Mouse (Mus musculus) intestine, embryonic 16.5 days (tissue): ENCODE results near the gene Nipsnap2. TPM values are rescaled to one million over a fixed set of nuclear protein-coding genes. Genes with fewer than 3 reads are reported as not detected.
A peak's percentile ranks its signal among the peaks of the same experiment; 100 is the strongest.
"Not testable (repeated sequence)": the region's sequence is repeated elsewhere in the genome, so short reads cannot be mapped to it uniquely, and the experiment has no call there.

ENCODE experiments used
- ATAC-seq: fragments of 200-750 bp; cut with Nextera tagmentation; 2 replicates; pipeline ENCODE4 v1.8.0; 2017; ENCODE audit warnings: moderate TSS enrichment, moderate library complexity
- H3K27ac ChIP-seq: fragments of 300-500 bp; sonication (generic); 2 replicates; pipeline ENCODE4 v1.5.1; 2014; ENCODE audit warnings: mild to moderate bottlenecking, low read length
- H3K27me3 ChIP-seq: fragments of 300-500 bp; sonication (generic); replicated peaks from 2 replicates; pipeline ENCODE4 v1.6.1; 2014; ENCODE audit warnings: low read length, control low read depth, mixed read lengths; ENCODE audit not compliant: control insufficient read depth, insufficient read depth
- H3K36me3 ChIP-seq: fragments of 300-500 bp; sonication (generic); 2 replicates; pipeline ENCODE4 v1.6.1; 2014; ENCODE audit warnings: low read length, control low read depth; ENCODE audit not compliant: control insufficient read depth, insufficient read depth
- H3K4me1 ChIP-seq: fragments of 300-500 bp; sonication (generic); 2 replicates; pipeline ENCODE4 v1.6.1; 2014; ENCODE audit warnings: low read length, control low read depth, mixed read lengths; ENCODE audit not compliant: control insufficient read depth, insufficient read depth
- H3K4me2 ChIP-seq: fragments of 300-500 bp; sonication (generic); 2 replicates; pipeline ENCODE4 v1.6.1; 2014; ENCODE audit warnings: low read depth, low read length, control low read depth
- H3K4me3 ChIP-seq: fragments of 300-500 bp; sonication (generic); 2 replicates; pipeline ENCODE4 v1.5.1; 2014; ENCODE audit warnings: mild to moderate bottlenecking, low read length
- H3K9ac ChIP-seq: fragments of 300-500 bp; sonication (generic); 2 replicates; pipeline ENCODE4 v1.6.1; 2014; ENCODE audit warnings: low read depth, low read length
- H3K9me3 ChIP-seq: fragments of 300-500 bp; sonication (generic); 2 replicates; pipeline ENCODE4 v1.6.1; 2016; ENCODE audit warnings: low read length, control low read depth; ENCODE audit not compliant: control insufficient read depth
- WGBS: fragments of 180-500 bp; shearing (Covaris S2); extraction: QIAGEN DNeasy Blood & Tissue Kit; methylation state at CpG from one replicate; pipeline ENCODE4 v1.1.7; 2014; 5-methylcytosine and 5-hydroxymethylcytosine counted together
- polyA plus RNA-seq: library from polyadenylated mRNA; unstranded; fragments of >200 nt; fragmentation: Nextera tagmentation; extraction: Ambion mirVana; gene quantifications from 2 replicates; pipeline ENCODE4 v1.2.1, GENCODE M21; 2015

Nipsnap2 gene
- polyA plus RNA-seq, 1 experiment from 2014 or later = 80.4 TPM

DNA sequence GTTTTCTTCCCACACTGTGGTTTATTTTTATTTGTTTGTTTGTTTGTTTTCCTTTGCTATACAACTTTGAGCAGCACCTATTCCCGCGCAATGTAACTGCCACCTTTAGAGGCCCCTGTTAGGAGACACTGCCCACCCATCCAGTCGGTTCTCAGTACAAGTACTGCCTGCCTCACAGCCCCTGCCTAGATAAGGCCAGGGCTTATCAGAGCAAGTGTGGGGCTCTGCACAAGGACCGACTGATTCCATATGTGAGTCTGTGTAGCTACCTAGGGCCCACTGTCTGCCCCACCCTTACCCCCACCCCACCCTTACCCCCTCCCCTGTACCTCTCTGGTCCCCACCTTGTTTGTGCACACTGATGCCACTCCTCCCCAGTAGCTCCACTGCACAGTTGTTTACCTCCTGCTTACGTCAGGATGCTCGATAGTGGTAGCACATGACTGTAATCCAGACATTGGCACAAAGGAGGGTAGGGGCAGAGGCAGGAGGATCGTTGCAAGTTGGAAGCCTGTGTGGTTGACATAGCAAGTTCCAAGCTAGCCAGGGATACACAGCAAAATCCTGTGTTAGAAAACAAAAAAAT, 18.1 kb downstream of the Nipsnap2 start:
- peak; percentile 87 for ATAC-seq
- Histone ChIP-seq H3K9me3 (no peaks in the 10 kb centered on the region), H3K27ac (0 out of 2 replicates have a peak overlapping the region, but pooled peaks have one; percentile 59), H3K27me3 (no peaks in the 10 kb centered on the region), H3K9ac (no peak overlapping the region), H3K36me3 (peaks cover 17% of the 10 kb centered on the region), H3K4me1 (no peaks in the 10 kb centered on the region; the same call in 1 of the 2 replicates), H3K4me2 (no peak overlapping the region), H3K4me3 (no peak overlapping the region)
- 59% methylated on average over 7 of the region's 7 CpGs for WGBS

- Histone ChIP-seq H3K9me3 (no peaks in the 10 kb centered on the region), H3K27ac (peak overlapping the region; percentile 59), H3K4me3 (no peak overlapping the region), H3K27me3 (no peaks in the 10 kb centered on the region), H3K36me3 (peaks cover 17% of the 10 kb centered on the region), H3K9ac (no peak overlapping the region; the same call in 1 of the 2 replicates), H3K4me1 (no peaks in the 10 kb centered on the region; the same call in 1 of the 2 replicates), H3K4me2 (peak overlapping the region; percentile 29; the same call in 1 of the 2 replicates)
- peak; percentile 69 for ATAC-seq
- WGBS = 32% methylated on average over 6 of the region's 6 CpGs
Observed at GRCm38 (mm10) chr5:129744050-129744449, 19.2 kb downstream of the Nipsnap2 start.

DNA sequence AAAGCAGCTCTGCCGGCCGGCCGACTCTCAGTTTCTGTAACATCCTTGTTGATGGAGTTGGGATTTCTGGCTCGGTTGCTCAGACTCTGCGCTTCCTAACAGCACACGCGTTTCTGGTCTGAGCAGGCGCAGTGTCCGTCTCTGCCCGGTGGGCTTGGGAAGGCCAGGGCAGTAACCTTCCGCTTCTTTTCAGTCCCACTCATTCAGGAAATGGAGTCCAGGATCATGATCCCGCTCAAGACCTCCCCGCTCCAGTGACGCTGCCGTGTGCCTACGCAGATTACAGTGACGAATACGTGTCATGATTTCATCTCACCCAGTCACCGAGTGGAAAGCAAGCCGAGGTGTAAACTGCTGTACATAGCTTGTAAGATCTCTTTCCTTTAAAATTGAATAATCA, 32.0 kb downstream of the Nipsnap2 start:
- peaks cover 9% of the 10 kb centered on the region; the same call in 1 of the 2 replicates for H3K36me3 ChIP-seq
- 92% methylated on average over 20 of the region's 20 CpGs for WGBS
- no peak overlapping the region for H3K27ac ChIP-seq
- H3K9me3 ChIP-seq = no peaks in the 10 kb centered on the region
- no peaks in the 10 kb centered on the region for H3K4me1 ChIP-seq
- ATAC-seq = no peak
- no peak overlapping the region for H3K9ac ChIP-seq
- no peak overlapping the region for H3K4me2 ChIP-seq
- H3K4me3 ChIP-seq = no peak overlapping the region
- H3K27me3 ChIP-seq = no peaks in the 10 kb centered on the region

GRCm38 (mm10) chr5:129759929-129760480, 35.1 kb downstream of the Nipsnap2 start:
- 78% methylated on average over 13 of the region's 13 CpGs for WGBS
- Histone ChIP-seq H3K36me3 (peaks cover 6% of the 10 kb centered on the region; the same call in 1 of the 2 replicates), H3K4me2 (no peak overlapping the region), H3K9ac (no peak overlapping the region), H3K27me3 (no peaks in the 10 kb centered on the region), H3K4me1 (no peaks in the 10 kb centered on the region), H3K27ac (no peak overlapping the region), H3K4me3 (no peak overlapping the region), H3K9me3 (no peaks in the 10 kb centered on the region)
- no peak for ATAC-seq

- H3K36me3 ChIP-seq = peaks cover 3% of the 10 kb centered on the region; the same call in 1 of the 2 replicates
- H3K4me1 ChIP-seq = no peaks in the 10 kb centered on the region
- H3K9ac ChIP-seq = no peak overlapping the region
- no peaks in the 10 kb centered on the region for H3K9me3 ChIP-seq
- 76% methylated on average over 18 of the region's 18 CpGs for WGBS
- H3K27me3 ChIP-seq = no peaks in the 10 kb centered on the region
- ATAC-seq = 0 out of 2 replicates have a peak, but pooled peaks have one; percentile 36
- H3K4me3 ChIP-seq = no peak overlapping the region
- no peak overlapping the region for H3K4me2 ChIP-seq
- H3K27ac ChIP-seq = no peak overlapping the region
Observed at GRCm38 (mm10) chr5:129761865-129762540, 37.1 kb downstream of the Nipsnap2 start.

GRCm38 (mm10) chr5:129770443-129771355, 45.8 kb downstream of the Nipsnap2 start:
- Histone ChIP-seq H3K27me3 (no peaks in the 10 kb centered on the region), H3K4me3 (no peak overlapping the region), H3K36me3 (0 out of 2 replicates have a peak, but pooled peaks cover 3% of the 10 kb centered on the region), H3K4me1 (no peaks in the 10 kb centered on the region), H3K9me3 (no peaks in the 10 kb centered on the region), H3K27ac (no peak overlapping the region), H3K4me2 (no peak overlapping the region), H3K9ac (no peak overlapping the region)
- ATAC-seq = peak; percentile 81
- WGBS = 65% methylated on average over 23 of the region's 23 CpGs

DNA sequence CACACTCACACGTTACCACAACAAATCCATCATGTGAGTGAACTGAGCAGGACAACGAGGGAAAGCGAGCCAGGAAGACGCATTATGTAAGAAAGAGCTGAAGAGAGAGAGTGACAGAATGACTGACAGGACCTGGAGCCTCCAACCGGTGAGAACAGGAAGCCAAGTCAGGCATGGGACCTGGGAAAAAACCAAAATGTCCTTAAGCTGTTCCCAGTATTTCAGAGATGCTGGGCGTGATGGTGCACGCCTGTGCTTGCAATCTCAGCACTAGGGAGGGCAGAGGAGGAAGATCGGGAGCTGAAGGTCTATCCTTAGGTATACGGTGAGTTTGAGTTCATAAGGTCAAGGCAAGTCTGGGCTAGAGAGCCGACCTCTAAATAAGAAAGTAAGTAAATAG, 47.6 kb downstream of the Nipsnap2 start:
- Histone ChIP-seq H3K9ac (no peak overlapping the region), H3K4me1 (no peaks in the 10 kb centered on the region), H3K27me3 (no peaks in the 10 kb centered on the region), H3K4me3 (no peak overlapping the region), H3K9me3 (no peaks in the 10 kb centered on the region), H3K27ac (no peak overlapping the region), H3K4me2 (no peak overlapping the region), H3K36me3 (0 out of 2 replicates have a peak, but pooled peaks cover 3% of the 10 kb centered on the region)
- no peak for ATAC-seq
- 89% methylated on average over 10 of the region's 10 CpGs for WGBS

DNA sequence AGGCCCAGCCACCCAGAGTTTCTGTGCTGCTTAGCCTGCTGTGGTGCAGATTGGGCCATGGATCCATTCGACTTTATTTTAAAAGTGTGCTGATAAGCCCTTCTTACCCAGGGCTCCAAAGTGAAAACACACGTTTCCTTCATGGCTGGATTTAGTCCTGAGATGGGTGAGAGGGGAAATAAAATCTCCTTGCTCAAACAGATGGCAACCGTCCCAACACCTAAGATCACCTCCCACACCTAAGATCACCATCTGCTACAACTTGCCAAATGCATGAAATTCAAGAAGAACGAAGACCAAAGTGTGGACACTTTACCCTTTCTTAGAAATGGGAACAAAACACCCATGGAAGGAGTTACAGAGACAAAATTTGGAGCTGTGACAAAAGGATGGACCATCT, 48.5 kb downstream of the Nipsnap2 start:
- not testable (repeated sequence) for H3K9ac ChIP-seq, H3K9me3 ChIP-seq, ATAC-seq, H3K4me3 ChIP-seq, H3K36me3 ChIP-seq, H3K27me3 ChIP-seq, H3K27ac ChIP-seq, H3K4me1 ChIP-seq, H3K4me2 ChIP-seq
- 85% methylated on average over 4 of the region's 4 CpGs for WGBS

- H3K36me3 ChIP-seq = no peaks in the 10 kb centered on the region
- 82% methylated on average over 3 of the region's 3 CpGs for WGBS
- H3K27ac ChIP-seq = no peak overlapping the region
- no peaks in the 10 kb centered on the region for H3K9me3 ChIP-seq
- no peak overlapping the region for H3K4me2 ChIP-seq
- no peak for ATAC-seq
- H3K4me3 ChIP-seq = no peak overlapping the region
- H3K4me1 ChIP-seq = 0 out of 2 replicates have a peak, but pooled peaks cover 3% of the 10 kb centered on the region
- no peaks in the 10 kb centered on the region for H3K27me3 ChIP-seq
- no peak overlapping the region for H3K9ac ChIP-seq
Observed at GRCm38 (mm10) chr5:129774661-129775060, 49.8 kb downstream of the Nipsnap2 start.
